Mouse (Mus musculus) midbrain, embryonic 12.5 days (tissue): Measurements from ENCODE around the gene Gm20683. TPM values are rescaled to one million over a fixed set of nuclear protein-coding genes. Genes with fewer than 3 reads are reported as not detected.
A peak's percentile ranks its signal among the peaks of the same experiment; 100 is the strongest.

Experiments
- ATAC-seq: fragments of 200-750 bp; cut with Nextera tagmentation; 2 replicates; pipeline ENCODE4 v1.8.0; 2017; ENCODE audit warnings: low read depth, moderate TSS enrichment, moderate library complexity; ENCODE audit not compliant: low FRiP score
- H3K27ac ChIP-seq: fragments of 300-500 bp; sonication (generic); replicated peaks from 2 replicates; pipeline ENCODE4 v1.5.1; 2016; ENCODE audit warnings: mild to moderate bottlenecking
- H3K27me3 ChIP-seq: fragments of 300-500 bp; sonication (generic); 2 replicates; pipeline ENCODE4 v1.6.1; 2016; ENCODE audit warnings: mild to moderate bottlenecking
- H3K36me3 ChIP-seq: fragments of 300-500 bp; sonication (generic); 2 replicates; pipeline ENCODE4 v1.6.1; 2016
- H3K4me1 ChIP-seq: fragments of 300-500 bp; sonication (generic); 2 replicates; pipeline ENCODE4 v1.6.1; 2016
- H3K4me2 ChIP-seq: fragments of 300-500 bp; sonication (generic); replicated peaks from 2 replicates; pipeline ENCODE4 v1.6.1; 2016; ENCODE audit warnings: mild to moderate bottlenecking, moderate library complexity
- H3K4me3 ChIP-seq: fragments of 300-500 bp; sonication (generic); 2 replicates; pipeline ENCODE4 v1.5.1; 2016; ENCODE audit warnings: mild to moderate bottlenecking
- H3K9ac ChIP-seq: fragments of 300-500 bp; sonication (generic); replicated peaks from 2 replicates; pipeline ENCODE4 v1.6.1; 2016; ENCODE audit warnings: mild to moderate bottlenecking, moderate library complexity
- H3K9me3 ChIP-seq: fragments of 300-500 bp; sonication (generic); 2 replicates; pipeline ENCODE4 v1.6.1; 2016; ENCODE audit warnings: mild to moderate bottlenecking
- WGBS: fragments of 180-500 bp; shearing (Covaris S2); methylation state at CpG from one replicate; pipeline ENCODE4 v1.1.7; 2016; 5-methylcytosine and 5-hydroxymethylcytosine counted together
- polyA plus RNA-seq: library from polyadenylated mRNA; unstranded; fragments of >200 nt; fragmentation: Nextera tagmentation; extraction: Ambion mirVana; gene quantifications from 2 replicates; pipeline ENCODE4 v1.2.1, GENCODE M21; 2016

Gm20683 gene
- polyA plus RNA-seq, 1 experiment from 2014 or later: 2.5 TPM

- 88% methylated on average over 14 of the region's 14 CpGs for WGBS
- peaks cover 63% of the 10 kb centered on the region for H3K4me1 ChIP-seq
- peak overlapping the region; percentile 77; the same call in 1 of the 2 replicates for H3K4me3 ChIP-seq
- peak overlapping the region; percentile 96 for H3K4me2 ChIP-seq
- no peaks in the 10 kb centered on the region for H3K27me3 ChIP-seq
- peaks cover 46% of the 10 kb centered on the region for H3K36me3 ChIP-seq
- H3K9ac ChIP-seq: no peak overlapping the region
- H3K27ac ChIP-seq: no peak overlapping the region
- no peaks in the 10 kb centered on the region for H3K9me3 ChIP-seq
- ATAC-seq: no peak
These were observed 10.6 kb downstream of the Gm20683 start for GRCm38 (mm10) chr17:25830806-25831431.

GRCm38 (mm10) chr17:25830200-25830753, 11.3 kb downstream of the Gm20683 start:
- Histone ChIP-seq H3K27me3 (no peaks in the 10 kb centered on the region), H3K4me2 (peak overlapping the region; percentile 84), H3K4me3 (peak overlapping the region; percentile 67; the same call in 1 of the 2 replicates), H3K4me1 (peaks cover 63% of the 10 kb centered on the region), H3K9me3 (no peaks in the 10 kb centered on the region), H3K27ac (no peak overlapping the region), H3K9ac (peak overlapping the region; percentile 84; the same call in 1 of the 2 replicates), H3K36me3 (peaks cover 50% of the 10 kb centered on the region)
- WGBS: 89% methylated on average over 4 of the region's 4 CpGs
- no peak for ATAC-seq

DNA sequence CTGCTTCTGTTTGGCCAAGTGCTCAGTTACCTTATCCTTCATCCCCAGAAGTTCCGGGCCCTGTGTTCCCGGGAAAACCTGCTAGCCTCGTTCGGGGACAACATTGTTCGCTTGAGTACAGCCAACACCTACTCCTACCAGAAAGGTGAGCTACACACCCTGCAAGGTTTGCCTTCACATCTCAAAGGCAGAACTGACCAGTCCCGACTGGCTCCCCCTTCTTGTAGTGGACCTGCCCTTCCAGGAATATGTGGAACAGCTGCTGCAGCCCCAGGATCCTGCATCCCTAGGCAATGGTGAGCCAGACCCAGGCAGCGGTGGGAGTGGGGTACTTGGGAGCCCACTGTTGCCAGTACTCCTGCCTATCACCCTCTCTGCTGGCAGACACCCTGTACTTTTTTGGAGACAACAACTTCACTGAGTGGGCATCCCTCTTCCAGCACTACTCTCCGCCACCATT, 12.0 kb downstream of the Gm20683 start:
- H3K9me3 ChIP-seq: no peaks in the 10 kb centered on the region
- peak overlapping the region; percentile 84 for H3K4me2 ChIP-seq
- 47% methylated on average over 8 of the region's 8 CpGs for WGBS
- peaks cover 63% of the 10 kb centered on the region for H3K4me1 ChIP-seq
- peaks cover 46% of the 10 kb centered on the region for H3K36me3 ChIP-seq
- no peaks in the 10 kb centered on the region for H3K27me3 ChIP-seq
- ATAC-seq: no peak
- peak overlapping the region; percentile 91 for H3K27ac ChIP-seq
- peak overlapping the region; percentile 67 for H3K4me3 ChIP-seq
- peak overlapping the region; percentile 84 for H3K9ac ChIP-seq

- Histone ChIP-seq H3K4me2 (peak within 1 kb of the TSS; percentile 84), H3K4me1 (peaks cover 63% of the 10 kb centered on the region), H3K36me3 (peaks cover 46% of the 10 kb centered on the region), H3K9ac (peak within 1 kb of the TSS; percentile 84), H3K9me3 (no peaks in the 10 kb centered on the region), H3K4me3 (peak within 1 kb of the TSS; percentile 67), H3K27me3 (no peaks in the 10 kb centered on the region), H3K27ac (peak within 1 kb of the TSS; percentile 91)
- WGBS: under 1% methylated on average over 32 of the region's 32 CpGs
- peak; percentile 42 for ATAC-seq
These were observed 12.6 kb downstream of the Gm20683 start, which contains the start of gene Jmjd8 for GRCm38 (mm10) chr17:25828712-25829557. Gene Jmjd8, plus strand, starts transcription at chr17:25828867.

DNA sequence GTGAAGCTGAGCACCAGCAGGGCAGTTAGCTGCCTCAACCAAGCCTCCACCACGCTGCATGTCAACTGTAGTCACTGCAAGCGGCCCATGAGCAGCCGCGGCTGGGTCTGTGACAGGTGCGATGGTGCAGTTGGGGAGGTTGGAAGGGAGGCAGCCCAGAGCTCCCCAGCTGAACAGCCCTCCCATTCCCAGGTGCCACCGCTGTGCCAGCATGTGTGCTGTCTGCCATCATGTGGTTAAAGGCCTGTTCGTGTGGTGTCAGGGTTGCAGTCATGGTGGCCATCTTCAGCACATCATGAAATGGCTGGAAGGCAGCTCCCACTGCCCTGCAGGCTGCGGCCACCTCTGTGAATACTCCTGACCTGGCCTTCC, 13.4 kb downstream of the Gm20683 start:
- no peaks in the 10 kb centered on the region for H3K9me3 ChIP-seq
- peaks cover 60% of the 10 kb centered on the region for H3K4me1 ChIP-seq
- ATAC-seq: no peak
- H3K36me3 ChIP-seq: peaks cover 46% of the 10 kb centered on the region
- no peaks in the 10 kb centered on the region for H3K27me3 ChIP-seq
- H3K4me3 ChIP-seq: peak overlapping the region; percentile 67
- peak overlapping the region; percentile 84 for H3K4me2 ChIP-seq
- H3K27ac ChIP-seq: peak overlapping the region; percentile 91
- H3K9ac ChIP-seq: peak overlapping the region; percentile 84; the same call in 1 of the 2 replicates
- 83% methylated on average over 8 of the region's 8 CpGs for WGBS

- 93% methylated on average over 22 of the region's 22 CpGs for WGBS
- H3K4me1 ChIP-seq: peaks cover 63% of the 10 kb centered on the region
These were observed 13.9 kb downstream of the Gm20683 start for GRCm38 (mm10) chr17:25827546-25828222.

DNA sequence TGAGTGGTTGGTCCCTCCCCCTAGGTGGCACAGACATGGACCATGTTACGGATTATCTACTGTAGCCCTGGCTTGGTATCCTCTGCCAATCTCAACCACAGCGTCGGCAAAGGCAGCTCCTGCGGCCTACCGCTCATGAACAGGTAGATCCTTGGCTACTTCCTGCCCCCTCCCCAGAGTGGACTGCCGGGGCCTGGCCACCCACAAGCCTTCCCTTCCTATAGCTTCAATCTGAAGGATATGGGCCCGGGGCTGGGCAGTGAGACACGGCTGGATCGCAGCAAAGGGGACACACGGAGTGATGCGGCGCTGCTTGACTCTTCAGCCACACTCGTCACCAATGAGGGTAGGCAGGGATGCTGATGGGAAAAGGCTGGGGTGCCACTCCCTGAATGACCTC, 14.6 kb downstream of the Gm20683 start:
- 96% methylated on average over 13 of the region's 13 CpGs for WGBS
- Histone ChIP-seq H3K4me3 (no peak overlapping the region), H3K9ac (no peak overlapping the region), H3K27ac (no peak overlapping the region), H3K4me2 (no peak overlapping the region), H3K4me1 (peaks cover 63% of the 10 kb centered on the region), H3K36me3 (peaks cover 46% of the 10 kb centered on the region), H3K9me3 (no peaks in the 10 kb centered on the region), H3K27me3 (peaks cover 5% of the 10 kb centered on the region; the same call in 1 of the 2 replicates)
- ATAC-seq: no peak

More at GRCm38 (mm10) chr17:25827546-25828222, 13.9 kb downstream of the Gm20683 start:
- Histone ChIP-seq H3K9me3 (no peaks in the 10 kb centered on the region), H3K9ac (no peak overlapping the region), H3K4me2 (peak overlapping the region; percentile 84; the same call in 1 of the 2 replicates), H3K27me3 (peaks cover under 1% of the 10 kb centered on the region; the same call in 1 of the 2 replicates), H3K36me3 (peaks cover 46% of the 10 kb centered on the region), H3K4me3 (no peak overlapping the region; the same call in 1 of the 2 replicates), H3K27ac (peak overlapping the region; percentile 91; the same call in 1 of the 2 replicates)
- no peak for ATAC-seq

GRCm38 (mm10) chr17:25825984-25826570, 15.5 kb downstream of the Gm20683 start:
- no peak for ATAC-seq
- Histone ChIP-seq H3K36me3 (peaks cover 40% of the 10 kb centered on the region), H3K4me1 (peaks cover 53% of the 10 kb centered on the region), H3K9me3 (no peaks in the 10 kb centered on the region), H3K4me3 (no peak overlapping the region), H3K4me2 (no peak overlapping the region), H3K9ac (no peak overlapping the region), H3K27me3 (peaks cover 5% of the 10 kb centered on the region; the same call in 1 of the 2 replicates), H3K27ac (no peak overlapping the region)
- WGBS: 96% methylated on average over 27 of the region's 27 CpGs

DNA sequence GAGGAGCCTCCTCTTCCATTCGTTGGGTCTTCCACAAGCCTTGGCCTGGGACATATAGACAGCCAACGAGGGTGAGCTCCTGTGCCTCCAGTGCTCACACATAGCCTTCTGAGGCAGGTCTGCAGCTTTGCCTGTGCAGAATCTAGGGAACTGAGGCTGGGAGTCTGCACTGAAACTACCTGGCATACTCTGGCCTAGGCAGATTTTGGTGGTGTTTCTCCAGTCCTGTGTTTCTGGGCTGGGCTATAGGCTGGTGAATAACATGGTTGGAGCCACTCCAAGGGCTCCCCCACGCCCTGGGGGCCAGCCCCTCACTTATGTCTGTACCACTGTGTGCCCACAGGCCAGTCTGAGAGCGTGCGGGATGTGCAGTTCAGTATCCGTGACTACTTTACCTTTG, 16.3 kb downstream of the Gm20683 start:
- no peak overlapping the region for H3K4me3 ChIP-seq
- no peak for ATAC-seq
- peak overlapping the region; percentile 33 for H3K9ac ChIP-seq
- peaks cover 46% of the 10 kb centered on the region for H3K4me1 ChIP-seq
- H3K4me2 ChIP-seq: peak overlapping the region; percentile 95; the same call in 1 of the 2 replicates
- H3K27ac ChIP-seq: no peak overlapping the region
- no peaks in the 10 kb centered on the region for H3K9me3 ChIP-seq
- WGBS: 89% methylated on average over 6 of the region's 6 CpGs
- peaks cover 11% of the 10 kb centered on the region for H3K27me3 ChIP-seq
- peaks cover 32% of the 10 kb centered on the region for H3K36me3 ChIP-seq

DNA sequence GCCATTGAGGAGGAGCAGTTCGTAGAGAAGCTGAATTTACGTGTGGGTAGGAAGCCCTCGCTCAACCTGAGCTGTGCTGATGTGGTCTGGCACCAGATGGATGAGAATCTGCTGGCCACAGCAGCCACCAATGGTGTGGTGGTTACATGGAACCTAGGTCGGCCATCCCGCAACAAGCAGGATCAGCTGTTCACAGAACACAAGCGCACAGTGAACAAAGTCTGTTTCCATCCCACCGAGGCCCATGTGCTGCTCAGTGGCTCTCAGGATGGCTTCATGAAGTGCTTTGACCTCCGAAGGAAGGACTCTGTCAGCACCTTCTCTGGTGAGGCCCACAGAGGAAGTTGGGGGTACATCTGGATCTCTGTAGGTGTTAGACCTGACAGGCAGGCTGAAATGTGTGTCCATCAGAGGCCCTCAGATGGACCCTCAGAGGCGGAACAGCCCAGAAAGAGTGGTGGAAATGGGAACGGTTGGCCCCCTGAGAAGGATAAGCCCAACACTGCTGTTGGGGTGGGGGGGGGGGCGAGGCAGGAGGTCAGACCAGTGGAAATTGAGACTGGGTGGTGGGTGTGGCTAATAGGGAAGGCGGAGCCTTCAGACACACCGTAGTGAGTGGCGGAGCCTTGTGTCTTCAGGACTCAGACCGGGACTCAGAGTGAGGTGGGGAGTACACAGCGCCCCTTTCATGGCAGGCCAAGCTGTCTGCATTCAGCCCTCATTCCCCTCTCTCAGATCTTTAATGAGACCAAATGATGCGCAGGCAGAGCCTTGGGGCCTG, 17.0 kb downstream of the Gm20683 start:
- H3K4me3 ChIP-seq: peak overlapping the region; percentile 60
- no peak overlapping the region for H3K27ac ChIP-seq
- peaks cover 24% of the 10 kb centered on the region for H3K36me3 ChIP-seq
- peaks cover 19% of the 10 kb centered on the region for H3K27me3 ChIP-seq
- H3K4me2 ChIP-seq: peak overlapping the region; percentile 95
- H3K9me3 ChIP-seq: no peaks in the 10 kb centered on the region
- peaks cover 39% of the 10 kb centered on the region for H3K4me1 ChIP-seq
- peak overlapping the region; percentile 75; the same call in 1 of the 2 replicates for H3K9ac ChIP-seq
- no peak for ATAC-seq
- 76% methylated on average over 17 of the region's 17 CpGs for WGBS
